Mouse (Mus musculus) forebrain, embryonic 14.5 days (tissue): ENCODE measurements around the gene Fgl2. TPM values are rescaled to one million over a fixed set of nuclear protein-coding genes. Genes with fewer than 3 reads are reported as not detected.

Source experiments
- ATAC-seq: fragments of 200-750 bp; cut with Nextera tagmentation; 2 replicates; pipeline ENCODE4 v1.8.0; 2017; ENCODE audit warnings: mild to moderate bottlenecking, moderate library complexity
- DNase-seq: peaks from one replicate; pipeline ENCODE4 v3.0.0-alpha.2; 2015; ENCODE audit warnings: low spot score
- H3K27ac ChIP-seq: fragments of 300-500 bp; sonication (generic); 2 replicates; pipeline ENCODE4 v1.5.1; 2014; ENCODE audit warnings: low read depth, mild to moderate bottlenecking, control low read depth, low read length, moderate library complexity
- H3K27me3 ChIP-seq: fragments of 300-500 bp; sonication (generic); replicated peaks from 2 replicates; pipeline ENCODE4 v1.6.1; 2014; ENCODE audit warnings: low read length, control low read depth, mixed read lengths; ENCODE audit not compliant: control insufficient read depth, insufficient read depth
- H3K36me3 ChIP-seq: fragments of 300-500 bp; sonication (generic); 2 replicates; pipeline ENCODE4 v1.6.1; 2014; ENCODE audit warnings: low read length, control low read depth; ENCODE audit not compliant: control insufficient read depth, insufficient read depth
- H3K4me1 ChIP-seq: fragments of 300-500 bp; sonication (generic); 2 replicates; pipeline ENCODE4 v1.6.1; 2014; ENCODE audit warnings: antibody characterized with exemption, low read length, control low read depth; ENCODE audit not compliant: control insufficient read depth, insufficient read depth
- H3K4me2 ChIP-seq: fragments of 300-500 bp; sonication (generic); 2 replicates; pipeline ENCODE4 v1.6.1; 2014; ENCODE audit warnings: mild to moderate bottlenecking, control low read depth, low read length
- H3K4me3 ChIP-seq: fragments of 300-500 bp; sonication (generic); 2 replicates; pipeline ENCODE4 v1.5.1; 2014; ENCODE audit warnings: low read depth, low read length, control low read depth
- H3K9ac ChIP-seq: fragments of 300-500 bp; sonication (generic); 2 replicates; pipeline ENCODE4 v1.6.1; 2014; ENCODE audit warnings: mild to moderate bottlenecking, low read length, control low read depth, moderate library complexity
- H3K9me3 ChIP-seq: fragments of 300-500 bp; sonication (generic); replicated peaks from 2 replicates; pipeline ENCODE4 v1.6.1; 2016; ENCODE audit warnings: low read length, control low read depth, mixed read lengths; ENCODE audit not compliant: control insufficient read depth
- WGBS: fragments of 180-500 bp; shearing (Covaris S2); extraction: QIAGEN DNeasy Blood & Tissue Kit; methylation state at CpG from one replicate; pipeline ENCODE4 v1.1.7; 2014; 5-methylcytosine and 5-hydroxymethylcytosine counted together
- polyA plus RNA-seq: library from polyadenylated mRNA; unstranded; fragments of >200 nt; fragmentation: Nextera tagmentation; extraction: Ambion mirVana; gene quantifications from 2 replicates; pipeline ENCODE4 v1.2.1, GENCODE M21; 2014

Fgl2 gene
- polyA plus RNA-seq, 1 experiment from 2014 or later: 0.79 TPM

GRCm38 (mm10) chr5:21424614-21425602 lies 52.5 kb downstream of the Fgl2 start, which contains the start of the genes Ccdc146 and Fam185a:
TSS of gene Ccdc146 (minus strand) at chr5:21424677.
TSS of gene Fam185a (plus strand) at chr5:21424958.
- peak within 1 kb of the TSS; percentile 98 for H3K4me2 ChIP-seq
- peak; percentile 99 for DNase-seq
- H3K27me3 ChIP-seq: no peaks in the 10 kb centered on the region
- ATAC-seq: peak; percentile 100
- H3K9ac ChIP-seq: peak within 1 kb of the TSS; percentile 79
- peak within 1 kb of the TSS; percentile 84 for H3K4me3 ChIP-seq
- H3K4me1 ChIP-seq: peaks cover 3% of the 10 kb centered on the region
- WGBS: under 1% methylated on average over 68 of the region's 68 CpGs
- no peaks in the 10 kb centered on the region for H3K36me3 ChIP-seq
- H3K27ac ChIP-seq: no peak within 1 kb of the TSS
- H3K9me3 ChIP-seq: no peaks in the 10 kb centered on the region

GRCm38 (mm10) chr5:21426666-21427065 lies 54.2 kb downstream of the Fgl2 start:
- 90% methylated on average over 6 of the region's 6 CpGs for WGBS
- no peak overlapping the region for H3K9ac ChIP-seq
- H3K36me3 ChIP-seq: no peaks in the 10 kb centered on the region
- no peaks in the 10 kb centered on the region for H3K27me3 ChIP-seq
- H3K4me3 ChIP-seq: no peak overlapping the region
- ATAC-seq (no peak), DNase-seq (no peak)
- no peak overlapping the region for H3K27ac ChIP-seq
- H3K9me3 ChIP-seq: no peaks in the 10 kb centered on the region
- H3K4me1 ChIP-seq: peaks cover 3% of the 10 kb centered on the region
- no peak overlapping the region for H3K4me2 ChIP-seq

Other genes with a start within 250 kb of the Fgl2 start
- gene Gsap, start 186.4 kb upstream of the Fgl2 start, polyA plus RNA-seq: 7.7 and 8.8 TPM in 2 replicates
- 0.70 and 1.0 TPM in 2 replicates for gene Ccdc146, start 52.0 kb downstream of the Fgl2 start, polyA plus RNA-seq
- 6.1 and 7.9 TPM in 2 replicates for gene Fam185a, start 52.3 kb downstream of the Fgl2 start, polyA plus RNA-seq
- gene Lrrc17, start 170.9 kb downstream of the Fgl2 start, polyA plus RNA-seq: 6.3 and 6.9 TPM in 2 replicates